Mouse (Mus musculus) stomach, postnatal 0 days (tissue): ENCODE measurements at regions not wholly inside any gene's neighbourhood (a gene's known extent, or its start where the extent isn't known, plus 50 kb on each side); places are given as distances from the start of the nearest gene placed in this dataset.

Source experiments
- ATAC-seq: fragments of 200-750 bp; cut with Nextera tagmentation; 2 replicates; pipeline ENCODE4 v1.8.0; 2017; ENCODE audit not compliant: low FRiP score, low TSS enrichment
- DNase-seq: peaks from one replicate; pipeline ENCODE4 v3.0.0-alpha.2; 2016; ENCODE audit warnings: low spot score
- H3K27ac ChIP-seq: fragments of 300-500 bp; sonication (generic); replicated peaks from 2 replicates; pipeline ENCODE4 v1.5.1; 2014; ENCODE audit warnings: mild to moderate bottlenecking, control low read depth
- H3K27me3 ChIP-seq: fragments of 300-500 bp; sonication (generic); 2 replicates; pipeline ENCODE4 v1.6.1; 2014; ENCODE audit warnings: low read length; ENCODE audit not compliant: control insufficient read depth, insufficient read depth
- H3K36me3 ChIP-seq: fragments of 300-500 bp; sonication (generic); 2 replicates; pipeline ENCODE4 v1.6.1; 2014; ENCODE audit warnings: low read length, mixed read lengths; ENCODE audit not compliant: control insufficient read depth, insufficient read depth
- H3K4me1 ChIP-seq: fragments of 300-500 bp; sonication (generic); replicated peaks from 2 replicates; pipeline ENCODE4 v1.6.1; 2014; ENCODE audit warnings: antibody characterized with exemption; ENCODE audit not compliant: control insufficient read depth, insufficient read depth
- H3K4me2 ChIP-seq: fragments of 300-500 bp; sonication (generic); replicated peaks from 2 replicates; pipeline ENCODE4 v1.6.1; 2014; ENCODE audit warnings: low read depth, mild to moderate bottlenecking, control low read depth, moderate library complexity
- H3K4me3 ChIP-seq: fragments of 300-500 bp; sonication (generic); 2 replicates; pipeline ENCODE4 v1.5.1; 2014; ENCODE audit warnings: low read depth, low read length, control low read depth
- H3K9ac ChIP-seq: fragments of 300-500 bp; sonication (generic); 2 replicates; pipeline ENCODE4 v1.6.1; 2014; ENCODE audit warnings: mild to moderate bottlenecking, low read length, control low read depth, mixed read lengths
- H3K9me3 ChIP-seq: fragments of 300-500 bp; sonication (generic); 2 replicates; pipeline ENCODE4 v1.6.1; 2016; ENCODE audit warnings: low read length; ENCODE audit not compliant: control insufficient read depth
- CTCF ChIP-seq: IDR thresholded peaks from 2 replicates; pipeline ENCODE4 v1.5.1; 2016; ENCODE audit warnings: antibody characterized with exemption, low read depth, mild to moderate bottlenecking, moderate library complexity
- EP300 ChIP-seq: optimal IDR thresholded peaks from 2 replicates; pipeline ENCODE3; 2016; ENCODE audit warnings: antibody characterized with exemption
- WGBS: fragments of 180-500 bp; shearing (Covaris S2); extraction: QIAGEN DNeasy Blood & Tissue Kit; methylation state at CpG from one replicate; pipeline ENCODE4 v1.1.7; 2014; 5-methylcytosine and 5-hydroxymethylcytosine counted together

- Histone ChIP-seq H3K27ac (no peak overlapping the region), H3K4me1 (no peaks in the 10 kb centered on the region), H3K9me3 (no peaks in the 10 kb centered on the region), H3K36me3 (no peaks in the 10 kb centered on the region), H3K4me2 (no peak overlapping the region), H3K4me3 (no peak overlapping the region), H3K9ac (no peak overlapping the region), H3K27me3 (no peaks in the 10 kb centered on the region)
- DNase-seq (no peak), ATAC-seq (no peak)
- no peak for TF ChIP-seq CTCF
- TF ChIP-seq EP300, result no peak
- 65% methylated on average over 5 of the region's 5 CpGs for WGBS
Measured at GRCm38 (mm10) chr3:80006263-80006662, 121.9 kb downstream of the Fam198b start.

- no peak for ATAC-seq
- 83% methylated on average over 4 of the region's 4 CpGs for WGBS
- DNase-seq, result no peak
Measured at GRCm38 (mm10) chr3:80007006-80007405, 122.7 kb downstream of the Fam198b start.

DNA sequence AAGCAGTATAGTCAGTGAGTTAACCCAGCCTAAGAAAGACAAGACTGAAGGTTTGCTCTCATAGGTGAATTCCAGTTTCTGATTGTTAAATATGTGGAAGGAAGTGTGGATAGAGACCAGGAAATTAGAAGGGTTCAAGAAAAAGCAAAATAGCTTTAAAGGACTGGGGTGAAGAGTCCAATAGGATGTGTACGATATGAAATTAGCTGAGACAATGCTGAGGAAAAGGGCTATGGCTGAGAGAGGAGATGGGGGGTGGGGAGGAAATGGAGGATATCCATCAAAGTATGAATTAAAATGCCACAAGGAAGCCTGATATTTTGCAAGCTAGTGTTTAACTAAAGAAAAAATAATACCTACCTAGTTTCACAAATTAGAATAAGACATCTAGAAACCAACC, 124.9 kb downstream of the Fam198b start:
- Histone ChIP-seq H3K4me1 (no peaks in the 10 kb centered on the region), H3K27me3 (no peaks in the 10 kb centered on the region), H3K4me3 (no peak overlapping the region), H3K9me3 (no peaks in the 10 kb centered on the region), H3K9ac (no peak overlapping the region), H3K4me2 (no peak overlapping the region), H3K27ac (no peak overlapping the region), H3K36me3 (no peaks in the 10 kb centered on the region)
- WGBS, result 71% methylated on average over 1 of the region's 1 CpGs
- ATAC-seq, result no peak
- TF ChIP-seq EP300 (no peak), CTCF (no peak)
- DNase-seq, result no peak

More at GRCm38 (mm10) chr3:80007006-80007405, 122.7 kb downstream of the Fam198b start:
- TF ChIP-seq CTCF (no peak), EP300 (no peak)
- H3K27me3 ChIP-seq, result no peaks in the 10 kb centered on the region
- no peaks in the 10 kb centered on the region for H3K36me3 ChIP-seq
- H3K4me1 ChIP-seq, result no peaks in the 10 kb centered on the region
- H3K9ac ChIP-seq, result no peak overlapping the region
- no peak overlapping the region for H3K4me3 ChIP-seq
- H3K4me2 ChIP-seq, result no peak overlapping the region
- H3K9me3 ChIP-seq, result no peaks in the 10 kb centered on the region
- no peak overlapping the region for H3K27ac ChIP-seq

GRCm38 (mm10) chr3:80025795-80026194, 141.5 kb downstream of the Fam198b start:
- Histone ChIP-seq H3K4me1 (no peaks in the 10 kb centered on the region), H3K9me3 (no peaks in the 10 kb centered on the region), H3K4me3 (no peak overlapping the region), H3K4me2 (no peak overlapping the region), H3K27me3 (no peaks in the 10 kb centered on the region), H3K27ac (no peak overlapping the region), H3K9ac (no peak overlapping the region), H3K36me3 (no peaks in the 10 kb centered on the region)
- DNase-seq, result no peak
- 68% methylated on average over 1 of the region's 1 CpGs for WGBS
- ATAC-seq, result no peak
- TF ChIP-seq EP300 (no peak), CTCF (no peak)

- ATAC-seq (no peak), DNase-seq (no peak)
- Histone ChIP-seq H3K27me3 (no peaks in the 10 kb centered on the region), H3K4me3 (no peak overlapping the region), H3K9me3 (no peaks in the 10 kb centered on the region), H3K27ac (no peak overlapping the region), H3K9ac (no peak overlapping the region), H3K4me2 (no peak overlapping the region), H3K4me1 (no peaks in the 10 kb centered on the region), H3K36me3 (no peaks in the 10 kb centered on the region)
- no peak for TF ChIP-seq CTCF
- WGBS, result 73% methylated on average over 3 of the region's 3 CpGs
Measured at GRCm38 (mm10) chr3:80033071-80033470, 148.7 kb downstream of the Fam198b start.

DNA sequence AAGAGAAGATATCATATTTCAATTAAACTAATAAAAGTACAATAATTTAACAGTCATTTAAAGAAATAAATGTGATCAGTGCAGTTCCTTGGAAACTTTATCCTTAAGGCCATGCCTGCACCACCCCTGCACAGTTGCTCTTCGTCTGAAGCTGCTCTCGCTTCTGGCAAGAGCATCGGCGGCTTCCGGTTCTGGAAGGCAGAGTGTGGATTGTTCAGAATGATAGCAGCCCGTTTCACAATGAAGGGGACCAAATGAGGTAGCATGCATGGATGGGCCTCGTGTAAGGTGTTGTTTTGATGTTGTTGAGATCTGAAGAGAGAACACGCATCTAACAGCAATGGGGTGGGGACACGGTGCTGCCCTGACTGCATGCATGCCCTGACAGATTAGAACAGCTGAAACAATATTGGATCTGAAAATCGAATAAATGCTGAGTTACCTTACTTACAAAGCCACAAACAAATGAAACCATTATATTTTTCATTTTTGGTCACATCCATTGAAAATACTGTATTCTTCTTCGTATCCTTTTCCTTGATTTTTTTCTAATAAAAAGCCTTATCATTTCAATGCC, 154.3 kb downstream of the Fam198b start:
- Histone ChIP-seq H3K4me1 (no peaks in the 10 kb centered on the region), H3K27ac (no peak overlapping the region), H3K27me3 (no peaks in the 10 kb centered on the region), H3K9me3 (no peaks in the 10 kb centered on the region), H3K4me2 (no peak overlapping the region), H3K36me3 (no peaks in the 10 kb centered on the region), H3K9ac (no peak overlapping the region), H3K4me3 (no peak overlapping the region)
- 62% methylated on average over 11 of the region's 11 CpGs for WGBS
- no peak for DNase-seq
- ATAC-seq, result no peak
- TF ChIP-seq EP300, result no peak
- no peak for TF ChIP-seq CTCF
